Mouse (Mus musculus) large intestine, adult 2 months (tissue): ENCODE measurements around the gene Capn12. TPM values are rescaled to one million over a fixed set of nuclear protein-coding genes. Genes with fewer than 3 reads are reported as not detected.
"Not testable (repeated sequence)": the region's sequence is repeated elsewhere in the genome, so short reads cannot be mapped to it uniquely, and the experiment has no call there.

Experiments
- DNase-seq: peaks from one replicate; pipeline ENCODE4 v3.0.0-alpha.2; 2012; ENCODE audit warnings: low read depth, low spot score
- WGBS: fragments of 180-500 bp; shearing (Covaris S2); methylation state at CpG from one replicate; pipeline ENCODE4 v1.1.7; 2018; 5-methylcytosine and 5-hydroxymethylcytosine counted together
- polyA plus RNA-seq: library from polyadenylated mRNA; depleted of rRNA; stranded (reverse); fragments of >200 nt; gene quantifications from 2 replicates; pipeline ENCODE4 v1.2.3, GENCODE M21; 2012; rRNA removed

Gene Capn12
- polyA plus RNA-seq, result 0.14 and 0.22 TPM in 2 replicates

- no peak for DNase-seq
- WGBS, result 38% methylated on average over 13 of the region's 13 CpGs
Measured at GRCm38 (mm10) chr7:28881199-28881598, at the start of gene Capn12. Capn12 (plus strand) TSS chr7:28881422.

- no peak for DNase-seq
- 30% methylated on average over 6 of the region's 6 CpGs for WGBS
Measured at GRCm38 (mm10) chr7:28832137-28832536, 49.1 kb upstream of the Capn12 start.

GRCm38 (mm10) chr7:28833723-28834347 is 47.4 kb upstream of the Capn12 start, which contains the start of gene Lgals4:
Lgals4 (plus strand) TSS chr7:28833854.
- WGBS, result 46% methylated on average over 6 of the region's 6 CpGs
- DNase-seq, result no peak

- WGBS, result 34% methylated on average over 5 of the region's 5 CpGs
- DNase-seq, result no peak
Measured at GRCm38 (mm10) chr7:28836936-28837335, 44.3 kb upstream of the Capn12 start.

- DNase-seq, result peak; percentile 100
- 28% methylated on average over 9 of the region's 9 CpGs for WGBS
Measured at GRCm38 (mm10) chr7:28838331-28838730, 42.9 kb upstream of the Capn12 start.

- no peak for DNase-seq
- WGBS, result 64% methylated on average over 1 of the region's 1 CpGs
Measured at GRCm38 (mm10) chr7:28847273-28847672, 33.9 kb upstream of the Capn12 start.

- 6% methylated on average over 1 of the region's 1 CpGs for WGBS
- DNase-seq, result no peak
Measured at GRCm38 (mm10) chr7:28849700-28850236, 31.5 kb upstream of the Capn12 start.

GRCm38 (mm10) chr7:28850642-28851041 is 30.6 kb upstream of the Capn12 start:
- 52% methylated on average over 4 of the region's 4 CpGs for WGBS
- DNase-seq, result no peak

GRCm38 (mm10) chr7:28859953-28860352 is 21.3 kb upstream of the Capn12 start:
- WGBS, result 89% methylated on average over 2 of the region's 2 CpGs

GRCm38 (mm10) chr7:28860898-28861297 is 20.3 kb upstream of the Capn12 start:
- 93% methylated on average over 6 of the region's 6 CpGs for WGBS
- no peak for DNase-seq

More at GRCm38 (mm10) chr7:28859953-28860352, 21.3 kb upstream of the Capn12 start:
- DNase-seq, result no peak

GRCm38 (mm10) chr7:28862817-28863499 is 18.3 kb upstream of the Capn12 start:
- DNase-seq, result no peak
- WGBS, result 37% methylated on average over 15 of the region's 15 CpGs

GRCm38 (mm10) chr7:28863540-28863939 is 17.7 kb upstream of the Capn12 start, which contains the start of gene Lgals7:
Lgals7 (plus strand) TSS chr7:28863853.
- WGBS, result 80% methylated on average over 6 of the region's 6 CpGs
- DNase-seq, result no peak

GRCm38 (mm10) chr7:28864288-28864750 is 16.9 kb upstream of the Capn12 start:
- DNase-seq, result no peak
- 60% methylated on average over 9 of the region's 9 CpGs for WGBS

- no peak for DNase-seq
Measured at GRCm38 (mm10) chr7:28865481-28866300, 15.5 kb upstream of the Capn12 start.

GRCm38 (mm10) chr7:28866769-28867507 is 14.3 kb upstream of the Capn12 start:
- no peak for DNase-seq
- WGBS, result 82% methylated on average over 28 of the region's 28 CpGs

More at GRCm38 (mm10) chr7:28865481-28866300, 15.5 kb upstream of the Capn12 start:
- WGBS, result 37% methylated on average over 33 of the region's 33 CpGs

- WGBS, result 16% methylated on average over 23 of the region's 23 CpGs
Measured at GRCm38 (mm10) chr7:28867508-28868340, 13.5 kb upstream of the Capn12 start.

GRCm38 (mm10) chr7:28870901-28871664 is 10.1 kb upstream of the Capn12 start:
- DNase-seq, result no peak
- WGBS, result 66% methylated on average over 24 of the region's 24 CpGs

More at GRCm38 (mm10) chr7:28867508-28868340, 13.5 kb upstream of the Capn12 start:
- not testable (repeated sequence) for DNase-seq
